Mouse (Mus musculus): Measurements from ENCODE around the gene Gm49369.
A peak's percentile ranks its signal among the peaks of the same experiment; 100 is the strongest.
"Not testable (repeated sequence)": the region's sequence is repeated elsewhere in the genome, so short reads cannot be mapped to it uniquely, and the experiment has no call there.

Gene Gm49369

GRCm38 (mm10) chr7:142382567-142382966 is at the start of gene Gm49369:
TSS of gene Gm49369 (minus strand) at chr7:142382667.
- DNase-seq: no peak

GRCm38 (mm10) chr7:142431106-142431505 is 48.6 kb upstream of the Gm49369 start:
- no peak for DNase-seq

- DNase-seq: peak; percentile 88
These were observed 47.8 kb upstream of the Gm49369 start for GRCm38 (mm10) chr7:142430160-142430678.

GRCm38 (mm10) chr7:142428213-142428612 is 45.7 kb upstream of the Gm49369 start:
- peak; percentile 82 for DNase-seq

GRCm38 (mm10) chr7:142425641-142426213 is 43.3 kb upstream of the Gm49369 start:
- DNase-seq: peak; percentile 64

GRCm38 (mm10) chr7:142421826-142422225 is 39.4 kb upstream of the Gm49369 start:
- no peak for DNase-seq

GRCm38 (mm10) chr7:142419887-142420286 is 37.4 kb upstream of the Gm49369 start:
- DNase-seq: no peak

- DNase-seq: no peak
These were observed 36.2 kb upstream of the Gm49369 start for GRCm38 (mm10) chr7:142418679-142419078.

GRCm38 (mm10) chr7:142418027-142418426 is 35.6 kb upstream of the Gm49369 start:
- DNase-seq: no peak

- no peak for DNase-seq
These were observed 33.8 kb upstream of the Gm49369 start for GRCm38 (mm10) chr7:142416225-142416624.

GRCm38 (mm10) chr7:142415314-142415713 is 32.8 kb upstream of the Gm49369 start:
- DNase-seq: no peak

GRCm38 (mm10) chr7:142413285-142413684 is 30.8 kb upstream of the Gm49369 start:
- DNase-seq: no peak

- no peak for DNase-seq
These were observed 27.1 kb upstream of the Gm49369 start for GRCm38 (mm10) chr7:142409603-142410002.

- no peak for DNase-seq
These were observed 26.2 kb upstream of the Gm49369 start for GRCm38 (mm10) chr7:142408686-142409085.

- no peak for DNase-seq
These were observed 25.5 kb upstream of the Gm49369 start for GRCm38 (mm10) chr7:142407935-142408334.

- not testable (repeated sequence) for DNase-seq
These were observed 22.7 kb upstream of the Gm49369 start for GRCm38 (mm10) chr7:142405134-142405533.

GRCm38 (mm10) chr7:142403591-142403990 is 21.1 kb upstream of the Gm49369 start:
- DNase-seq: no peak

GRCm38 (mm10) chr7:142400750-142401142 is 18.3 kb upstream of the Gm49369 start:
- DNase-seq: peak; percentile 81

GRCm38 (mm10) chr7:142400112-142400749 is 17.8 kb upstream of the Gm49369 start:
- DNase-seq: no peak

- no peak for DNase-seq
These were observed 16.8 kb upstream of the Gm49369 start for GRCm38 (mm10) chr7:142399250-142399649.

GRCm38 (mm10) chr7:142398052-142398451 is 15.6 kb upstream of the Gm49369 start:
- no peak for DNase-seq

GRCm38 (mm10) chr7:142396611-142397010 is 14.1 kb upstream of the Gm49369 start:
- DNase-seq: no peak

GRCm38 (mm10) chr7:142395472-142395871 is 13.0 kb upstream of the Gm49369 start:
- no peak for DNase-seq

Data from retina, postnatal 1 day (tissue).